Mouse (Mus musculus): ENCODE results near the gene Mageb3.
A peak's percentile ranks its signal among the peaks of the same experiment; 100 is the strongest.
"Not testable (repeated sequence)": the region's sequence is repeated elsewhere in the genome, so short reads cannot be mapped to it uniquely, and the experiment has no call there.

Mageb3 gene

GRCm38 (mm10) chr2:121955765-121956223, at the start of gene Mageb3, which contains the start of gene Ctdspl2:
Gene Mageb3, minus strand, starts transcription at chr2:121956092.
Gene Ctdspl2, plus strand, starts transcription at chr2:121956001.
- DNase-seq (ENCODE audit: low spot score in 2 of 2) = peak; percentile 89 to 90

- no peak for DNase-seq (ENCODE audit: low spot score in 2 of 2)
Measured at GRCm38 (mm10) chr2:121995738-121996137, 39.8 kb upstream of the Mageb3 start.

GRCm38 (mm10) chr2:121957216-121957792, 1.4 kb upstream of the Mageb3 start:
- DNase-seq (ENCODE audit: low spot score in 2 of 2) = no peak

DNA sequence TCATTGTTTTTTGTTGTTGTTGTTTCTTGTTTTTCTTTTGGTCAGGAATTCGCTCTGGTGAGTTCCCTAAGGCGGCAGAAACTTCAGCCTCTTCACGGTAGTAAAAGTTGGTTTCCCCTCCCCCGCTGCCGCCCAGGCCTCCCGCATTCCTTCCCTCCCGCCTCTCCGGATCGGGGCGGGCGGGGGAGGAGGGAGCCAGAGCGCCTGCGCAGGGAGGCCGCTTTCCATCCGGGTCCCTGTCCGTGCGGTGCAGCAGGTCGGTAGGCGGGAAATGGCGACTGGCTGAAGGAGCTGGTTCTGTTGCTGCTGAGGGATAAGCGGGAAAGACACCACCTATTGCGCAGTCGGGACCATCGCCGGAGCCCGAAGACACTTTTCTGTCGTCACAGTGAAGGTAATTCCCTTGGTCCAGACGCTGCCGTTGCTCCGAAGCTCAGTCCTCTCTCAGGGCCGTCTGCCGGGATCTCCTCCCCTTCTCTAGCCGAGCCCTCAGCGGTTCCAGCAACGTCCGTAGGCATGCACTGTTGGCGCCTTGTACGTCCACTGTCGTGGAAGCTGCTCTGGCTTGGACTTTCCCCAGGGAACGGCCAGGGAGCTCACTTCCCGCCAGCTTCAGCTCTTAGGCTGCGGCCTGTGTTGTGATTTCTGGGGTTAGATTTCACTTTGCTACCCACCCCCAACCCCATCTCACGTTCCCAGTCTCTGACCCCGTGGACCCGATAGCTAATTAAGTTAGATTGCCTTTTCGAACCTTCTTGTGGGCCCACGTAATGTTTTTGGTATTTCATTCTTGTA, 529 bp upstream of the Mageb3 start:
- DNase-seq (ENCODE audit: low spot score in 2 of 2) = peak; percentile 89 to 91

- DNase-seq (ENCODE audit: low spot score in 2 of 2) = no peak
Measured at GRCm38 (mm10) chr2:121954971-121955656, 778 bp downstream of the Mageb3 start.

DNA sequence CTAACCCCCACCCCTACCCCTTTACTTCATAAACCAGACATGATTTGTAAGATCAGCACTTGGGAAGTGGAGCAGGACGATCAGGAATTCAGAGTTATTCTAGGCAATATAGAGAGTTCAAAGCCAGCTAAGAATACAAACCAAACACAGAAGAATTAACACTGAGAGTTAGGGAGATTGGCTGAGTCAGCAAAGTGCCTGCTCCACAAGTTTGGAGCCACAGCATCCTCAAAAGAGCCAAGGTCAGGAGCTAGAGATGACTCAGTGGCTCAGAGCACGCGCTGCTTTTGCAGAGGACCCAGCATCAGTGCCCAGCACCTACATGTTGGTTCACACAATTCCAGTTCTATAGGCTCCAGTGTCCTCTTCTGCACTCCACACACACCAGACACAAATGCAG, 12.5 kb downstream of the Mageb3 start:
- DNase-seq (ENCODE audit: low spot score in 2 of 2) = no peak

DNA sequence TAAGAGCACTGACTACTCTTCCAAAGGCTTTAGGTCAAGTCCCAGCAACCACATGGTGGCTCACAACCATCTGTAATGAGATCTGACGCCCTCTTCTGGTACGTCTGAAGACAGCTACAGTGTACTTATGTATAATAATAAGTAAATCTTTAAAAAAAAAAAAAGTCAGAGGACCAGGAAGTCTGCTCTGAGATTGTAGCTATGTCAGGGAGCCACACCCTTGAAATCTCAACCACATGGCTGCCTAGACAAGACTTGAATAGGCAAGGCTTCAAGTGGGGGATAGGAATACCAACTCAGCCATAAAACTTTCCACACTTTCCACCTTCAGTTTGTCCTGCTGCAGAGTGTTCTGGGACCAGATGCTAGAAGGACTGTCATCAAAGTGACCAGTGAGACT, 18.3 kb downstream of the Mageb3 start:
- DNase-seq (ENCODE audit: low spot score in 2 of 2) = not testable (repeated sequence)

- no peak for DNase-seq (ENCODE audit: low spot score in 2 of 2)
Measured at GRCm38 (mm10) chr2:121916047-121916970, 39.6 kb downstream of the Mageb3 start.

DNA sequence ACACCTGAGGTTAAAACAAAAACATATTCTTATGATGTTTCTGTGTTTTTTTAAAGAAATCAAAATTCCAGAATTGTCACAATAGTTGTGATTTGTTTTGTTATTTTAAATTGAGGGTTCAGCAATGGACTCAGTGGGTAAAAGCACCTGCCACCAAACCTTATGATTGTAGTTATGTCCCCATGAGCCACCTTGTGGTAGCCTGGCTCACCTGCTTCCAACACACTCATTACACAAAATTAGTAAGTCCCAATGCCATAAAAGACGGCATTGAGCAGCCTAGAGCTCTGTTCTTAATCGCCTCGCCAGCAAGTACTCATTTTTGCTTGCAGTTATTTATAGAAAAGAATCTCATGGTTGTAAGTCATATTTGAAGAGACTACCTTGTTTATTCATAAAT, 45.9 kb downstream of the Mageb3 start:
- no peak for DNase-seq (ENCODE audit: low spot score in 2 of 2)

Data from right cerebral cortex, postnatal 36 days (tissue).